Mouse (Mus musculus) neutrophil, adult 59 days (primary cell): ENCODE measurements around the gene Gm49318. TPM values are rescaled to one million over a fixed set of nuclear protein-coding genes. Genes with fewer than 3 reads are reported as not detected.

ENCODE experiments used
- total RNA-seq, 2 experiments: library from RNA; stranded (reverse); gene quantifications; 1 replicate in 1 of 2; 2 replicates in 1 of 2; pipeline ENCODE4 v1.2.4; 2023

Gm49318 gene
- not detected for total RNA-seq

DNA sequence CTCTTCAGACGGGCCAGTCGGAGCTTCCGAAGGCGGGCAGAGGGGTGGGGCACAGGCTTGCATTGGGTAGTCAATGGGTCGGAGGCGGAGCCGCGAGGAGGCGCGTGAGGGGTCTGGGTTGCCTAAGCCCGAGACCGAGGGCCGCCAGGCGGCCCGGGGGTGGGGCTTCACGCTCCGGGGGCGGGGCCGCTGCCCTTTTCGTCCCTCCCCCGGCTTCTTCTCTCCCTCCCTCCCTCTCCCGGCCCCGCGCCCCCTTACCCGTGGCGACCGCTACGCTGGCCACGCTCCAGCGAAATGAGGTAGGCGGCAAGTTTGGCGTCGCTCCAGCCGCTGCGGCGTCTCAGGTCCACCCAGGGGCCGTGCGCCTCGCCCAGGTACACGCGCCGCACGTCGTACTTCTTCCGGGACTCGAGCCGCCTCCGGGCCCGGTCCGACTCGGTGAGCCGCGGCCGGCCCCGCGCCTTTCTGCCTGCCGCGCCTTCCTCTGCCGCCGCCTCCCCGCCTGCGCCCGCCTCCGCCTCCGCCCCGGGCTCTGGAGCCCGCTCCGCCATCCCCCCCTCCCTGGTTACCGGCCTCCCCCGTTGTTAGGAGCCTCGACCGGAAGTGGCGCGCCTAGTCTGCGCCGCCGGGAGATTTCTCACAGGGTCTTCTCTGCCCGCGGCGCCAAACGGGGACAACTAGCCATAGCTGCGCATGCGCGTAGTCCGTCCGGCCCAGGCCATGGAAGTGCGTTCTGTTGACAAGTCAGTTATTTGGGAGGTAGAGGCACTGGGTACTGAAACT lies at the start of gene Gm49318, which contains the start of gene Zfp653:
TSS of gene Gm49318 (minus strand) at position 469 of the 783 bp plus-strand sequence.
TSS of gene Zfp653 (minus strand) at position 586 of the 783 bp plus-strand sequence.

GRCm38 (mm10) chr9:22116740-22117426 lies 45.8 kb upstream of the Gm49318 start, which contains the start of gene Elof1:
Gene Elof1 (minus strand): TSS chr9:22117172.

DNA sequence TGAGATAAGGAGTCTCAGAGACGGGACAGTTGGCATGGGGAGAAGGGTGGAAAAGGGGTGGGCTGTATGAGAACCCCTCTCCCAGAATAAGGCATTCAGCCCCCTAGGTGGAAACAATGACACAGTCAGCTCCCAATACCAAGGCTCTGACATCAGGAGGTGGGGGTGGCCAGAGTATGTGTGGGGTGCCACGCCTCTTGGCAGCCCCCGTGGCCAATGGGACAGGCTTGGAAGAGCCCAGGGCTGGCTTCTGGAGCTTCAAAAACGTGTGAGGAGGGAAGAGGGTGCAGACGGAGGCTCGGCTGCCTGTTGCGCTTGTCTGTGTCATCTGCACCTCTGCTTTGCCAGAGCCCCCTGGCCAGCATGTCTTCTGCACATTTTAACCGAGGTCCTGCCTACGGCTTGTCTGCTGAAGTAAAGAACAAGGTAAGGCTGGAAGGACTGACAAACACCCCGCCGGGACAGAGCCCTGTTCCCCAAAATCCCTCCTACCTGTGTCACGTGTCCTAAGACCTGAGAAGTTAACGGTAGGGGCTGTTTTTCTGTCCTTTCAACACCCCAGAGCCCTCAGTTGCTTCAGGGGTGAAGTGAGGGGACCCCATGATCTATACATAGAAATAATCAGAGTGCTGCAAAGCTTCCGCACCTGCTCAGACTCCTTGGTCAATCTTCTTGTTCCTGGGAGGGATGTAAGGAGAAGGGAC lies 28.1 kb upstream of the Gm49318 start, which contains the start of gene Cnn1:
TSS of gene Cnn1 (plus strand) at position 224 of the 704 bp plus-strand sequence.

DNA sequence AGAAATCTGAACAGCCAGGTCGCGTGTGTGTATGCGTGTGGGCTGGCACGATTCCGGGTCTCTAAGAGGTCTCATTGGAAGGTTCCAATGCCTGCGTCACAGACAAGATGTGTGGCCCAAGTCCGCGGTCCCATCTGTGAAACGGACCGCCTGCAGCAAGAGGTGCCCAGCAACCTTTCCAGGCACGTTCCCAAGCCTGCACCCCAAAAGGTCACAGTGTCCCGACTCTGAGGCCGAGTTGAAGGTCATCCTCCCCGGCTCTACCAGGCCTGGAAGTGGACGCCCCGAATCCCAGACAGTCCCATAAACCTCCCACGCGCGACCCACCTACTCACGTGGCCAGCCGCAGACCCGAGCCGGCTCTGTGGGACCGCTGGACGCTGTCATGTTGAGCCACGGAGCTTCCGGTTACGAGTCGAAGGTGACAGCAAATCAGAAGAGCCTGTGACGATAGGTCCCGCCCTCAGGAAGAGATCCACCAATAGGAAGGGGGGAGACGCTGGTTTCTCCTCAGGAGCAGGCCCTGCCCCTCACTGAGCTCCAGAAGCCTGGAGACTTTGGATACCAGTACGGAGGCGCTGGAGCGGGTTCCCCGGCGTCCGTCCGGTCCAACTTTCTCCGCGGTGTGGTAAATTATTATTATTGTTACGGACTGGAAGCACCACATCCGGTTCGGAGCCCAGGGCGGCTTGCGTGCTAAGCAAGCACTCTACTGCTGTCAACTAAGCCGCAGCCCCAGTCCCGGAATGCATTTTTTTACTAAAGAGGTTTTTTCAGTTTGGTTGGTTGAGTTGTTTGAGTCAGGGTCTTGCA lies 14.2 kb upstream of the Gm49318 start, which contains the start of gene Ecsit:
TSS of gene Ecsit (minus strand) at position 417 of the 813 bp plus-strand sequence.

GRCm38 (mm10) chr9:22051958-22052254 lies 19.2 kb downstream of the Gm49318 start, which contains the start of gene Elavl3:
Gene Elavl3 (minus strand): TSS chr9:22052023.

DNA sequence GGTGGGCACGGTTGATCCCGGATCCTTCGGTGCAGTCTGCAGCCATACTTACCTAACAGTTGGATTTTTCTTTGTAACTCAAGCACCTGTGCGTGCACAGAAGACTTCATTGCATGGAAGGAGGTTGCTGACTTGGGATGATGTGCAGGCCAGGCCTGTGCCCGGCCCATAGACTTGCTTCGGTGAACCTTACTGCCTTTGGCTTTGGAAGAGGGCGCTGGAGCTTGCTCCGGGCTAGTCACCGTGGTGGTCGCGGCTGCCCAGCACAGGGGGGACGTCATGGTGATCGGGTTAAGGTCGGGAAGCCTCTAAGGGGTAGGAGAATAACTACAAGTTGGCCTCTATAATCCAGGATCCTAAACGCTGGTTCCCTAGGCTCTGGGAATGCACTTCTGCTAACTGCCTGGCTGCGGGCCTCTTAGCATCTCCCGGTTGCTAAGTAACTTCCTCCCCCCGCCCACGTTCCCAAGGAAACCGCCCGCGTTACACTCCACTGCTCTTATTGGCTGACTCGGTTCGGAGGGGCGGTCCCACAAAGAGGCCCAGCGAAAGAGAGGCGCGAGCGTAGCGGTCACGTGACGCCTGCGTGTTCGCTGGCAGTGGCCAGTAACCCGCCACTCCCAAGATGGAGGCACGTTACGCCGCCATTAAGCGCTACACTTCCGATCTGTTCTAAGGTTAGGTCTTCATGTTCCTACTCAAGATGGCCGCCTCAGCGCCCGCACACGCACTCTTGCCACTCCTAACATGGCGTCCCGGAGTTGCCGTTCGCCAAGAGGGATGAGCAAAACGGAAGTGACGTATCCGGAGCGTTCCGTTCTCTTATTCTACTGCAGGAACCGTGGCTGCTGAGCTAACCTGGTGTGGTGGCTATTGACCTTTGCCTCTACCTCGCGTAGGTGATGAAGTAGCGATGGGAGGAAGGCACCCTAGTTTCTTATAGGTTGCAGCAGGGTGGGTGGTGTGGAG lies 68.6 kb downstream of the Gm49318 start, which contains the start of the genes Ccdc151 and Prkcsh:
TSS of gene Ccdc151 (minus strand) at position 441 of the 969 bp plus-strand sequence.
TSS of gene Prkcsh (plus strand) at position 613 of the 969 bp plus-strand sequence.

GRCm38 (mm10) chr9:21989230-21990110 lies 81.6 kb downstream of the Gm49318 start, which contains the start of gene Rgl3:
Gene Rgl3 (minus strand): TSS chr9:21989446.

Other genes starting within 250 kb of the Gm49318 start
- not detected for gene Angptl8, start 235.7 kb downstream of the Gm49318 start, total RNA-seq
- 1 to 10 TPM; 1.6 to 2.4 TPM for gene Dock6, start 218.6 kb downstream of the Gm49318 start, total RNA-seq
- gene Rab3d, start 153.1 kb downstream of the Gm49318 start, total RNA-seq, result 100 to 1,000 TPM; 172 to 188 TPM
- gene Ccdc159, start 143.8 kb downstream of the Gm49318 start, total RNA-seq, result 1 to 10 TPM; 1.3 TPM
- 10 to 100 TPM; 16.9 to 18.5 TPM for gene Tmem205, start 143.7 kb downstream of the Gm49318 start, total RNA-seq
- 1 to 10 TPM; 1.0 TPM for gene Plppr2, start 134.2 kb downstream of the Gm49318 start, total RNA-seq
- gene Swsap1, start 115.5 kb downstream of the Gm49318 start, total RNA-seq, result 1 to 10 TPM; 3.6 to 5.4 TPM
- gene Epor, start 107.8 kb downstream of the Gm49318 start, total RNA-seq, result 1 to 10 TPM; 3.4 to 8.7 TPM
- not detected for gene Rgl3, start 81.8 kb downstream of the Gm49318 start, total RNA-seq
- not detected for gene Ccdc151, start 68.6 kb downstream of the Gm49318 start, total RNA-seq
- 10 to 100 TPM; 53.0 to 58.7 TPM for gene Prkcsh, start 68.5 kb downstream of the Gm49318 start, total RNA-seq
- gene Elavl3, start 19.2 kb downstream of the Gm49318 start, total RNA-seq, result not detected
- gene Zfp653, start 117 bp upstream of the Gm49318 start, total RNA-seq, result 10 to 100 TPM in 1 of 2 experiments, 1 to 10 TPM in 1; 8.4 to 12.0 TPM
- gene Ecsit, start 14.2 kb upstream of the Gm49318 start, total RNA-seq, result 1 to 10 TPM; 7.1 to 8.9 TPM
- gene Cnn1, start 28.0 kb upstream of the Gm49318 start, total RNA-seq, result not detected
- 10 to 100 TPM; 35.8 to 42.7 TPM for gene Elof1, start 45.9 kb upstream of the Gm49318 start, total RNA-seq
- gene Acp5, start 64.5 kb upstream of the Gm49318 start, total RNA-seq, result 10 to 100 TPM; 17.1 to 26.9 TPM
- gene Pigyl, start 85.6 kb upstream of the Gm49318 start, total RNA-seq, result 10 to 100 TPM; 14.6 to 16.6 TPM
- not detected for gene Zfp872, start 116.8 kb upstream of the Gm49318 start, total RNA-seq
- 10 to 100 TPM; 15.5 TPM for gene Zfp809, start 154.5 kb upstream of the Gm49318 start, total RNA-seq
- under 1 TPM; 0.31 to 0.40 TPM for gene Zfp599, start 188.6 kb upstream of the Gm49318 start, total RNA-seq
- 1 to 10 TPM; 6.8 to 8.8 TPM for gene Zfp810, start 236.4 kb upstream of the Gm49318 start, total RNA-seq